Mouse (Mus musculus): ENCODE data around the gene Rbm25.

Rbm25 gene

GRCm38 (mm10) chr12:83650346-83650745 is 19.3 kb downstream of the Rbm25 start:
- DNase-seq (ENCODE audit: low spot score) = no peak

DNA sequence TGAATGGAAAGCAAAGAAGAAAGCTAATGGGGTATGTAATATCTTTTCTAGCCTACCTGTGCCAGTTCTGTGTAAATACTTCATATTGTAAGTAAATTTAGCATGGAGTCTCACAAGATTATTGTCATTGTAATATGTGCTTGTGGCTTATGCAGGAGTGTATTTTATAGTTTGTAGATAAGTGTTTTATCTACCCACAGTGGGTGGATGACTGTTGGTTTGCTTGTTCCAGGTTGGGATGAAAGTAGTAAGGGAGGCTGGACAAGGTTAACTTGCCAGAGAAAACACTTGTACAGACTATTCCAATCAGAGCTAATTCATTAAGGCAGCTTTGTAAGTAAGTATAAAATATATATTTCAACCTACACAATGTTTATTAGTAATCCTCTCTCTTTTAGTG is 20.4 kb downstream of the Rbm25 start:
- DNase-seq (ENCODE audit: low spot score) = no peak

DNA sequence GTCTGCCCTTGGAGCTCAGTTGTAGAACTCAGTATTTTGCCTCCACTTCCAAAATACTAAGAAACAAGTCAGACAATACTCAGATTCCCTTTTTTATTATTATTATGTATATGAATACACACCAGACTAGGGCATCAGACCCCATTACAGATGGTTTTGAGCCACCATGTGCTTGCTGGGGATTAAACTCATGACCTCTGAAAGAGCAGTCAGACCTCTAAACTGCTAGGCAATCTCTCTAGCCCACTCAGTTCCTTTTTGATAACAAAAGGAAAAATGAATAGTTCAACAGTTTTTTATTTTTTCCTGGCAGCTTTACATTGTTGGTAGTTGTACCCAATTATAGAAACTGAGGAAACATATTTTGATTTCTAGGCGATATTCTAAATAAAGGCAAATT is 54.4 kb downstream of the Rbm25 start:
- no peak for DNase-seq (ENCODE audit: low spot score)

GRCm38 (mm10) chr12:83686575-83687350 is 55.7 kb downstream of the Rbm25 start:
- no peak for DNase-seq (ENCODE audit: low spot score)

- peak; percentile 93 for DNase-seq (ENCODE audit: low spot score)
These were observed 56.9 kb downstream of the Rbm25 start, which contains the start of gene Psen1 for GRCm38 (mm10) chr12:83687934-83688315. Gene Psen1 (plus strand): TSS chr12:83688152.

GRCm38 (mm10) chr12:83688316-83689086 is 57.5 kb downstream of the Rbm25 start:
- no peak for DNase-seq (ENCODE audit: low spot score)

- no peak for DNase-seq (ENCODE audit: low spot score)
These were observed 58.0 kb downstream of the Rbm25 start for GRCm38 (mm10) chr12:83689087-83689432.

- no peak for DNase-seq (ENCODE audit: low spot score)
These were observed 63.0 kb downstream of the Rbm25 start for GRCm38 (mm10) chr12:83694011-83694410.

DNA sequence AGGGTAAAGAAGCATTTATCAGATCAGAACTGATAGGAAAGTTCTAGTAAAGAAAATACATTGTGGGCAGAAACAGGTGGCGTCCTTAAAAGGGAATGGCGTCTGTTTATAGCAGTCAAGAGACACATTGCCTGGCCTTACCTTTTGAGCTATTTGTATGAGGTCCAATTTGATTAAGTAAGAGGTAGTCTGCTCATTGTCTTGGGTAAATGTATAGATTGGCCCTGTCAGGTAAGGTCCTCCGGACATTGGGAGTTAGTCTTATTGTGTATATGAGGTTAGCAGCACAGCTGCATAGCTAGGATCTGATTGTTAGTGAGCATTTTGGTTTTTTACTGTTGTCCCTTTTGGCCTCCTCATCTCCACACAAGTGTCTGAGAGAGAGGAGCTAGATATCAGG is 63.6 kb downstream of the Rbm25 start:
- no peak for DNase-seq (ENCODE audit: low spot score)

DNA sequence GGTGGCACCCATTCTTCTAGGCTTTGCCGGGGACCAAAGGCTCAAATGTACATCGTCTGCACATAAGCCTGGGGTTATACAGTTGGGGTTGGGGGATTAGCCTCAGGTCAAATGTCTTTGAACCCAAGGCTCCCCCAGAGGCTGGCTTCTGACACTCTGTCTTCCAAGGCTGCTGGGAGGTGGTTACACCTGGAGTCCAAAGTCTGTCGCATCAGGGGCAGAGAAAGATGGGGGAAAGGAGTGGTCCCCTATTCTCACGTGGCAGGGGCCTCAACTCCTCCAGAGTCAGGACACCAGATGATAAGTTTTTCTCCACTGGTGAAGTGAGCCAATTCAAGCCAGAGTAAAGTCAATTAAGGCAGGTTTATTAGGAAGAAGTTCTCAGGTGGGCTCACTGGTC is 67.6 kb downstream of the Rbm25 start:
- no peak for DNase-seq (ENCODE audit: low spot score)

- no peak for DNase-seq (ENCODE audit: low spot score)
These were observed 70.6 kb downstream of the Rbm25 start for GRCm38 (mm10) chr12:83701608-83702007.

DNA sequence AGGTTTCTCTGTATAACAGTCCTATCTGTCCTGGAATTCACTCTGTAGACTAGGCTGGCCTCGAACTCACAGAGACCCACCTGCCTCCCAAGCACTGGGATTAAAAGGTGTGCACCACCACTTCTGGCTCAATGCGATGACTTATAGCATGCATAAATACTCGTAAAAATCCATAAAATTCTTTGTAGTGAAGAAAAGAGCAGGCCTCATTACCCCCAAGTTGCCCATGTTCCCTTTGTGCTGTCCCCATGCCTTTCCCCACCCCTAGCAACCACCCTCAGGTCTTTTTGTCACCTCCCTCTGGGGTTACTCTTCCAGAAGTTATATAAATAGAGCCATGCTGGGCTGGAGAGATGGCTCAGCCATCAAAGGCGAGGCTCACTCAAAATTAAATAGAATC is 71.8 kb downstream of the Rbm25 start:
- no peak for DNase-seq (ENCODE audit: low spot score)

DNA sequence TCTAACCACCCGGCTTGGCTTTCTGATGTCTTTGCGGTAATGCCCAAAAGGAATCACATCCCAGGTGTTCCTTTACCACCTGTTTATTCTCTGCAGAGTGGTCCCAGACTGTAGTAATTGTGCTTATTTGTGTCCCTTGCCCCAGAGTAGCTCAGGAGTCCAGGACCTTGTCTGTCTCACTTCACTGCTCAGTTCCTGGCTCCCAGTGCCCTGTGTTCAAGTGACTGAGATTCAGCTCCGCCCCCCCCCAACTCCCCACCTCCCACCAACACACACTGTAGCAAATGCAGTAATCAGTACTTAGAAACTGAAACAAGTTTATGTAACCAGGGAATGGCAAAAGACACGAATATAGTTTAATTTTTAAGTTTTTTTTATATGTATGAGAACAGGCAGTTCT is 75.9 kb downstream of the Rbm25 start:
- no peak for DNase-seq (ENCODE audit: low spot score)

- DNase-seq (ENCODE audit: low spot score) = no peak
These were observed 77.4 kb downstream of the Rbm25 start for GRCm38 (mm10) chr12:83708160-83709092.

DNA sequence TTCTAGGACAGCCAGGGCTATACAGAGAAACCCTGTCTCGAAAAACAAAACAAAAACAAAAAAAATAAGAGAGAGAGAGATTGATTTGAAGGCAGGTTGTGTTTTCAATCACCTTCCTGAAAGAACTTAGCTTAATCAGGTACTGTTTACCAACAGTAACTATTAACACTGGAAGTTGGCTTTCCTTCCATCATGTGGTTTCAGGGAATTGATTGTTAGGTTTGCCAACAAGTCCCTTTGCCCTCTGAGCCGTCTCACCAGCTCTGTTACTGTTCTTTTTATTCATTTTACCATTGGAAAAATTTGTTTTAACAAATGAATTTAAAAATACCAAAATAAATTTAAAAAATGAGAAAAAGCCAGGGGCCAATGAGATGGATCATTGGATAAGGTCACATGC is 78.9 kb downstream of the Rbm25 start:
- DNase-seq (ENCODE audit: low spot score) = no peak

GRCm38 (mm10) chr12:83713749-83714148 is 82.7 kb downstream of the Rbm25 start:
- no peak for DNase-seq (ENCODE audit: low spot score)

GRCm38 (mm10) chr12:83716416-83717184 is 85.6 kb downstream of the Rbm25 start:
- peak; percentile 69 for DNase-seq (ENCODE audit: low spot score)

- DNase-seq (ENCODE audit: low spot score) = no peak
These were observed 88.4 kb downstream of the Rbm25 start for GRCm38 (mm10) chr12:83719431-83719830.

DNA sequence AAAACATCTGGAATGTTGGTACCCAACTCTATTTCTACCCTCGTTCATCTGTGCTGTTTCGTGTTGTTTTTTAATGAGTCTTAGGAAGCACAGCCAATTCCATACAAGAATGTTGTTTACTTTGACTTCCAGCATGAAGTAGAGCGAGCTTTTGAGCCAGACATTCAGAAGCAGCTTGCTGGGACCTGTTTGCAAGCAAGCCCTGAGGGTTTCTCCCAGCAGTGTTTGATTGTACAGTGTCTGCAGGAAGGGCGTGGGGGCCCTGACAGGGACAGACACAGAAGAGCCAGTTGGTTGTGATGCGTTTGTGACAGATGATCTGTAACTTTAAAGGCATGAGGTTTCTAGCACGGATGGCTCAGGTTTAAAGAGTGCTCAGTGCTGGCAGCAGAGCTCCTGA is 90.2 kb downstream of the Rbm25 start:
- no peak for DNase-seq (ENCODE audit: low spot score)

DNA sequence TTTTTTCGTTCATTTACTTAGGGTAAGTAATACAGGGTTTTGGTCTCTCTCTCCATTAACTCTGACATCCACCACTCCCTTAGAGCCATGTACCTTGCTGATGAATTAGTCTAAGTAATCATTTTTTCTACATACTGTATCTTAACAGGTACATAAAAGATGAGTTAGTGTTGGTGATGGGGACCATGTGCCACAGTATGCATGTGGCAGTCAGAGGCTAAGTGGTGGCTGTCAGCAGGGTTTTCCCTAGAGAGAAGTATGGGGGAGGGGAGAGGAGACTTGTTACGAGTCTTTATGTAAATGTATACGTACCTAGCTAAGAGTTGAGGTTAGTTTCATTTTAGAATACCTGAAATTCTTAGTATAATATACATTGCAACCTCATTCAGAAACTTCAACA is 92.0 kb downstream of the Rbm25 start:
- no peak for DNase-seq (ENCODE audit: low spot score)

GRCm38 (mm10) chr12:83726510-83727308 is 95.7 kb downstream of the Rbm25 start:
- no peak for DNase-seq (ENCODE audit: low spot score)
